Mouse (Mus musculus) stomach, embryonic 15.5 days (tissue): ENCODE results near the gene Acsf3. TPM values are rescaled to one million over a fixed set of nuclear protein-coding genes. Genes with fewer than 3 reads are reported as not detected.

Experiments used
- ATAC-seq: fragments of 200-750 bp; cut with Nextera tagmentation; 2 replicates; pipeline ENCODE4 v1.8.0; 2017; ENCODE audit warnings: low read depth, moderate number of reproducible peaks, moderate TSS enrichment; ENCODE audit not compliant: insufficient read depth, low FRiP score
- H3K27ac ChIP-seq: fragments of 300-500 bp; sonication (generic); 2 replicates; pipeline ENCODE4 v1.5.1; 2015; ENCODE audit warnings: mild to moderate bottlenecking, inconsistent platforms
- H3K27me3 ChIP-seq: fragments of 300-500 bp; sonication (generic); replicated peaks from 2 replicates; pipeline ENCODE4 v1.6.1; 2015; ENCODE audit warnings: inconsistent platforms
- H3K36me3 ChIP-seq: fragments of 300-500 bp; sonication (generic); 2 replicates; pipeline ENCODE4 v1.6.1; 2015; ENCODE audit warnings: inconsistent platforms
- H3K4me1 ChIP-seq: fragments of 300-500 bp; sonication (generic); 2 replicates; pipeline ENCODE4 v1.6.1; 2015; ENCODE audit warnings: inconsistent platforms
- H3K4me2 ChIP-seq: fragments of 300-500 bp; sonication (generic); 2 replicates; pipeline ENCODE4 v1.6.1; 2015; ENCODE audit warnings: mild to moderate bottlenecking, inconsistent platforms
- H3K4me3 ChIP-seq: fragments of 300-500 bp; sonication (generic); replicated peaks from 2 replicates; pipeline ENCODE4 v1.5.1; 2015; ENCODE audit warnings: inconsistent platforms
- H3K9ac ChIP-seq: fragments of 300-500 bp; sonication (generic); 2 replicates; pipeline ENCODE4 v1.6.1; 2015; ENCODE audit warnings: inconsistent platforms
- H3K9me3 ChIP-seq: fragments of 300-500 bp; sonication (generic); 2 replicates; pipeline ENCODE4 v1.6.1; 2016; ENCODE audit warnings: inconsistent platforms
- WGBS: fragments of 180-500 bp; shearing (Covaris S2); methylation state at CpG from one replicate; pipeline ENCODE4 v1.1.7; 2015; 5-methylcytosine and 5-hydroxymethylcytosine counted together
- polyA plus RNA-seq: library from polyadenylated mRNA; unstranded; fragments of >200 nt; fragmentation: Nextera tagmentation; extraction: Ambion mirVana; gene quantifications from 2 replicates; pipeline ENCODE4 v1.2.1, GENCODE M21; 2015

Gene Acsf3
- polyA plus RNA-seq, 1 experiment from 2014 or later, result 16.5 TPM

GRCm38 (mm10) chr8:122763267-122763738 is 12.0 kb upstream of the Acsf3 start:
- no peak overlapping the region for H3K4me2 ChIP-seq
- H3K9ac ChIP-seq, result no peak overlapping the region
- H3K27me3 ChIP-seq, result no peaks in the 10 kb centered on the region
- no peaks in the 10 kb centered on the region for H3K9me3 ChIP-seq
- no peak overlapping the region for H3K4me3 ChIP-seq
- H3K27ac ChIP-seq, result peak overlapping the region; percentile 21; the same call in 1 of the 2 replicates
- WGBS, result 60% methylated on average over 14 of the region's 14 CpGs
- H3K4me1 ChIP-seq, result 0 out of 2 replicates have a peak, but pooled peaks cover 3% of the 10 kb centered on the region
- H3K36me3 ChIP-seq, result no peaks in the 10 kb centered on the region
- ATAC-seq, result 0 out of 2 replicates have a peak, but pooled peaks have one; percentile 15

DNA sequence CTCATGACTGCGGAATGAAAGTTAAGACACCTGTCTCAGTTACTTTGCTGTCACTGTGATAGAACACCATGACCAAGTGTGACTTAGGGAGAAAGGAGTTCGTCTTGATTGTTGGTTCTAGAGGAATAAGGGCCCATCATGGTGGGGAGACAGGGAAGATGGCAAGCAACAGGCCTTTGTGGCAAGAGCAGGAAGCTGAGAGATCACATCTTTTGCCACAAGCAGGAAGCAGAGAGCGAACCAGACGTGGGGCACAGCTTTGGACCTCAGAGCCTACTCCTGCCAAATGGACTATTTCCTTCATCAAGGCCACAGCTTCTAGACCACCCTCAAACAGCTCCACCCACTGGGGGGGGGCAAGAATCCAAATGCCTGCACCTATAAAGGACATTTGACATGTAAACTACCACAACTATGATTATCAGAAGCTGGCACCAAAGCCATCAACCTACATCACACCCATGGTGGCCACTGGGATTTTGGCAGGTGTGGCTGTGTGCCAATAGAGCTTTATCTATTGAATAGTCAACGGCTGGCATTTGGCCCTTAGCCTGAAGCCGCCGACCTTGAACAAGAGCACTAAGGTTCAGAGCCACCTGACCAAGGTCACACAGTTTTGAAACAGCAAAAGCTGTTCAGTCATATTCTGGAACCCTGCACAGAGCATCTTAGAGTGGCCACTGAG is 10.4 kb upstream of the Acsf3 start:
- WGBS, result 79% methylated on average over 7 of the region's 7 CpGs
- no peaks in the 10 kb centered on the region for H3K36me3 ChIP-seq
- no peaks in the 10 kb centered on the region for H3K27me3 ChIP-seq
- no peak for ATAC-seq
- H3K4me2 ChIP-seq, result no peak overlapping the region
- no peak overlapping the region for H3K9ac ChIP-seq
- no peak overlapping the region for H3K27ac ChIP-seq
- H3K4me3 ChIP-seq, result no peak overlapping the region
- 0 out of 2 replicates have a peak, but pooled peaks cover 3% of the 10 kb centered on the region for H3K4me1 ChIP-seq
- no peaks in the 10 kb centered on the region for H3K9me3 ChIP-seq

- Histone ChIP-seq H3K4me2 (no peak overlapping the region), H3K27me3 (no peaks in the 10 kb centered on the region)
- ATAC-seq, result peak; percentile 36; the same call in 1 of the 2 replicates
Measured at GRCm38 (mm10) chr8:122766189-122766588, 9.1 kb upstream of the Acsf3 start.

DNA sequence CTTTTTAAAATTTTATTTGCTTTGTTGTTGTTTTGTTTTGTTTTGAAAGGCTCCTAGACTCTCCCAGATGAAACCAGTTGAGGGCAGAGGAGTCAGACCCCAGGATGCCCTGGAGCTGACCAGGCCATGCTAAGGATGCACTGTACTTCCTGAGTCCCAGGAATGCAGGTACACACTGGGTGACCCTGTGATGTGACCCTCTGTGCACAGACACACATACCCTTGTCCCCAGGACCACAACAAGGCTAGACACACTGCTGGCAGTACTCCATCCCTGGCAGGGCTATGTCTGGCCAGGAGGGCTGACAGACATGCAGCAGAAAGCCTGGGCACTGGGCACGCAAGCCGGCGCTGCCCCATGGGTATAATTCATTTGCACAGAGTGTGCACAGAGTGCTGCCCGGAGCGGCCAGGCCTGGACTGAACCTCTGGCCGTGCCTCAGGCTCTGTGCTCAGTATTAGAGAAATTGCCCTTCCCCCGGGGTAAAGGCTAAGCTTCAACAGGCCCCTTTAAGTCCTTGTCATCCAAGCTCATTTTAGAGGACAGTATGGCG is 8.6 kb upstream of the Acsf3 start:
- Histone ChIP-seq H3K36me3 (no peaks in the 10 kb centered on the region), H3K27me3 (no peaks in the 10 kb centered on the region), H3K9ac (no peak overlapping the region), H3K27ac (no peak overlapping the region), H3K4me2 (no peak overlapping the region), H3K4me1 (0 out of 2 replicates have a peak, but pooled peaks cover 3% of the 10 kb centered on the region), H3K4me3 (no peak overlapping the region), H3K9me3 (no peaks in the 10 kb centered on the region)
- WGBS, result 75% methylated on average over 8 of the region's 8 CpGs
- ATAC-seq, result no peak

More at GRCm38 (mm10) chr8:122766189-122766588, 9.1 kb upstream of the Acsf3 start:
- Histone ChIP-seq H3K36me3 (no peaks in the 10 kb centered on the region), H3K4me1 (0 out of 2 replicates have a peak, but pooled peaks cover 3% of the 10 kb centered on the region), H3K4me3 (no peak overlapping the region), H3K9me3 (no peaks in the 10 kb centered on the region), H3K27ac (no peak overlapping the region), H3K9ac (no peak overlapping the region)
- 34% methylated on average over 5 of the region's 5 CpGs for WGBS

- no peaks in the 10 kb centered on the region for H3K9me3 ChIP-seq
- no peak for ATAC-seq
- H3K4me2 ChIP-seq, result no peak overlapping the region
- no peak overlapping the region for H3K27ac ChIP-seq
- H3K4me3 ChIP-seq, result no peak overlapping the region
- H3K4me1 ChIP-seq, result 0 out of 2 replicates have a peak, but pooled peaks cover 3% of the 10 kb centered on the region
- no peaks in the 10 kb centered on the region for H3K27me3 ChIP-seq
- no peak overlapping the region for H3K9ac ChIP-seq
- H3K36me3 ChIP-seq, result no peaks in the 10 kb centered on the region
- 52% methylated on average over 9 of the region's 9 CpGs for WGBS
Measured at GRCm38 (mm10) chr8:122767229-122767628, 8.1 kb upstream of the Acsf3 start.

GRCm38 (mm10) chr8:122769251-122770058 is 5.8 kb upstream of the Acsf3 start:
- no peak overlapping the region for H3K4me2 ChIP-seq
- H3K9ac ChIP-seq, result no peak overlapping the region
- 60% methylated on average over 24 of the region's 24 CpGs for WGBS

GRCm38 (mm10) chr8:122772431-122773060 is 2.7 kb upstream of the Acsf3 start:
- Histone ChIP-seq H3K27ac (no peak overlapping the region), H3K36me3 (no peaks in the 10 kb centered on the region), H3K4me2 (no peak overlapping the region), H3K4me1 (0 out of 2 replicates have a peak, but pooled peaks cover 3% of the 10 kb centered on the region), H3K9ac (no peak overlapping the region), H3K27me3 (no peaks in the 10 kb centered on the region), H3K9me3 (no peaks in the 10 kb centered on the region), H3K4me3 (no peak overlapping the region)
- WGBS, result 21% methylated on average over 10 of the region's 10 CpGs
- no peak for ATAC-seq

More at GRCm38 (mm10) chr8:122769251-122770058, 5.8 kb upstream of the Acsf3 start:
- Histone ChIP-seq H3K36me3 (no peaks in the 10 kb centered on the region), H3K4me1 (no peaks in the 10 kb centered on the region), H3K9me3 (no peaks in the 10 kb centered on the region), H3K27me3 (no peaks in the 10 kb centered on the region), H3K27ac (no peak overlapping the region), H3K4me3 (no peak overlapping the region)
- no peak for ATAC-seq

DNA sequence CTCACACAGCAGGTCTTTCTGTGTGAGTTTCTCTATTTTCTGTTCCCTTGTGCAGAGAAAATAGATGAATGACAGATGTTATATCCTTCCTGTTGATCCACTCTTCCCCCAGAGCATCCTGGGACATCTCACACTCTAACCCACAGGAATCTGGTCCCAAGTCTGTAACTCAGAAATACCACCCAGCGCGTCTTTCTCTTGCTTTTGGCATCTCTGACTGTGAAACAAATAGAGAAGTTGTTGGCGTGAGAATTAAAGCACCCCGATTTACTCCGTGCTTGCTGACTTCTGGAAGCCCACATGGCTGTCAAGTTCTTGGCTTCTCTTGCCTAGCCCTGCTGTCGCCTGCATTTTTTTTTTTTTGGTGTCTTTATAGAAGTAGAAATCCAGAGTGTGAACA is 2.4 kb downstream of the Acsf3 start:
- no peak overlapping the region for H3K9ac ChIP-seq
- 0 out of 2 replicates have a peak, but pooled peaks cover 3% of the 10 kb centered on the region for H3K4me1 ChIP-seq
- 88% methylated on average over 6 of the region's 6 CpGs for WGBS
- H3K4me3 ChIP-seq, result no peak overlapping the region
- no peaks in the 10 kb centered on the region for H3K9me3 ChIP-seq
- no peak for ATAC-seq
- no peak overlapping the region for H3K27ac ChIP-seq
- no peak overlapping the region for H3K4me2 ChIP-seq
- H3K36me3 ChIP-seq, result 0 out of 2 replicates have a peak, but pooled peaks cover 4% of the 10 kb centered on the region
- H3K27me3 ChIP-seq, result no peaks in the 10 kb centered on the region

DNA sequence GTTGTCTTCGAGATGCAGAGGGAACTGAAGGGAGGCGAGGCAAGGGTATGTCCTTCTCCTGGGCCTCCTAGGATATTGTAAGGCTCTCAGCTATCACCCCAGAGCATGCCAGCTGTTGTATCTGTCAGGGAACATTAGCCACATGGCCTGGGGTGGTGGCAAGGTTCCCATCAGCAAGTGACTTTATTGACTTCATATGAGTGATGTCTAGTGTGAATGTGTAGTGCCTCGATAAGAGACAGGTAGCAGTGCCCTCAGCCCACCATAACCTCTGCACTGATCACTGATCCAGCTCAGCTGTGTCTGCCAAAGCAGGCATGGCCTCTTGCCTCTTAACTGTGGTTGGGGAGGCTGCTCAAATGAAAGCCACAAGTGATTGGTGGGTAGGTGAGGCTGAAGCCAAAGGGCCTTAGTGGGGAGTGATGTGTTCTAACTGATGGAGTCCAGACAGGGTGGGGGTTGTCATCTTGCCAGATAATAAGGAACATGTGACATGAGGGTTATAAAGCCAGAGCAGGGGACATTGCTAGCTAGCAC is 3.5 kb downstream of the Acsf3 start:
- H3K27ac ChIP-seq, result no peak overlapping the region
- H3K4me3 ChIP-seq, result no peak overlapping the region
- H3K27me3 ChIP-seq, result no peaks in the 10 kb centered on the region
- H3K4me2 ChIP-seq, result no peak overlapping the region
- H3K9ac ChIP-seq, result no peak overlapping the region
- 76% methylated on average over 3 of the region's 3 CpGs for WGBS
- 0 out of 2 replicates have a peak, but pooled peaks cover 3% of the 10 kb centered on the region for H3K4me1 ChIP-seq
- no peak for ATAC-seq
- no peaks in the 10 kb centered on the region for H3K9me3 ChIP-seq
- peaks cover 7% of the 10 kb centered on the region; the same call in 1 of the 2 replicates for H3K36me3 ChIP-seq

GRCm38 (mm10) chr8:122779255-122779654 is 4.0 kb downstream of the Acsf3 start:
- 78% methylated on average over 9 of the region's 9 CpGs for WGBS
- Histone ChIP-seq H3K9me3 (no peaks in the 10 kb centered on the region), H3K4me2 (no peak overlapping the region), H3K27me3 (no peaks in the 10 kb centered on the region), H3K4me3 (no peak overlapping the region), H3K36me3 (peaks cover 12% of the 10 kb centered on the region; the same call in 1 of the 2 replicates), H3K9ac (no peak overlapping the region), H3K4me1 (0 out of 2 replicates have a peak, but pooled peaks cover 3% of the 10 kb centered on the region), H3K27ac (no peak overlapping the region)
- no peak for ATAC-seq

GRCm38 (mm10) chr8:122784756-122785155 is 9.5 kb downstream of the Acsf3 start:
- Histone ChIP-seq H3K4me3 (no peak overlapping the region), H3K27ac (no peak overlapping the region), H3K4me2 (no peak overlapping the region), H3K9me3 (no peaks in the 10 kb centered on the region), H3K27me3 (no peaks in the 10 kb centered on the region), H3K9ac (no peak overlapping the region), H3K4me1 (no peaks in the 10 kb centered on the region), H3K36me3 (peaks cover 28% of the 10 kb centered on the region; the same call in 1 of the 2 replicates)
- ATAC-seq, result no peak
- 93% methylated on average over 1 of the region's 1 CpGs for WGBS
